Mouse (Mus musculus): ENCODE results near the gene Rffl. TPM values are rescaled to one million over a fixed set of nuclear protein-coding genes. Genes with fewer than 3 reads are reported as not detected.

Gene Rffl
- polyA plus RNA-seq, 1 experiment from 2014 or later: 17.9 TPM

DNA sequence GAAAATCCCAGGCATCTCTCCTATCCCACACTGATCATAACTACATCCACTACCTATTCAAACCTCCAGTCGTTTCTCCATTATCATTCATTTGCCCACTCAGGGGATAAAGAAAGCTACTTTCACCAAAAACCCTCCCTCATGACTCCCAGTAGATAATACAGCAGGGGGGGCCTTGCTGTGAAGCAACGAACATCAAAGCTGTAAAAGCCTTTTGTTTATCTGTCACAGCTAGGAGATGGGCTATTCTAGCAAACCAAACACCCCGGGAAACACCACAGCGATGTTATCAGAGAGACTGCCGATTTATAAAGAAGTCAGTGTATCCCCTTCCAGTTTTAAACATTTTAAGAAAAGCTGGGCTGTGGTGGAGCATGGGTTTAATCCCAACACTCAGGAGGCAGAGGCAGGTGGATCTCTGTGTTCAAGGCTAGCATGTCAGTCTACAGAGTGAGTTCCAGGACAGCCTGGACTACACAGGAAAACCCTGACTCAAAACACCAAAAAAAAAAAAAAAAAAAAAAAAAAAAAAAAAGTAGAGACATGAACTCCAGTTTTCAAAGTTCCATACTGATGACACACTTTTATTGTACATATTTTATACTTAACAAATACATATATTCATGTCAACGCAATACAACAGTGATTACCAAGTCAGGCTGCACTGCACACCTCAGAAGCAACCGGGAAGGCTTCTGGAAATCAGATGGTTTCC is 4.0 kb downstream of the Rffl start:
- Histone ChIP-seq H3K9ac (replicated peaks; ENCODE audit: low read depth, low read length) (no peak overlapping the region), H3K27ac (ENCODE audit: low read length) (no peak overlapping the region), H3K4me2 (replicated peaks; ENCODE audit: low read depth, low read length) (no peak overlapping the region), H3K4me3 (ENCODE audit: low read depth, low read length) (no peak overlapping the region), H3K36me3 (ENCODE audit: control insufficient read depth, insufficient read depth, low read length) (no peaks in the 10 kb centered on the region), H3K27me3 (ENCODE audit: control insufficient read depth, insufficient read depth, low read length) (no peaks in the 10 kb centered on the region), H3K4me1 (ENCODE audit: control insufficient read depth, insufficient read depth, low read length) (no peaks in the 10 kb centered on the region), H3K9me3 (ENCODE audit: control insufficient read depth, low read depth, low read length) (no peaks in the 10 kb centered on the region)
- no peak for ATAC-seq (ENCODE audit: insufficient number of reproducible peaks, insufficient read depth, low FRiP score, low read depth)
- WGBS: 33% methylated on average over 7 of the region's 7 CpGs

DNA sequence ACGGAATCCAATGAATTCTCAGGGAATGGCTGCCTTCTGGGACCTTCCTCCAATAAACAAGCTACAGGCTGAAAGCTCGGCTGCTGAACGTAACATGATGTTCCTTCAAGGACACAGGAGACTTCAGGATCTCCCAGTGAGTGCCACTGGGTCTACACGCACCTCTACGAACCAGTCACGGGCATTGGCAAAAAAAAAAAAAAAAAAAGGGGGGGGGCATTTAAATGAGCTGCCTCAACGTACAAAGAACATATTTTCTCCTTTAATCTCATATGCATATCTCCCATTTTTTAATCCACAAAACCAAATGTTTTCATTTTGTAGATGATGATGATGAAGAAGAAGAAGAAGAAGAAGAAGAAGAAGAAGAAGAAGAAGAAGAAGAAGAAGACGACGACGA is 5.1 kb downstream of the Rffl start:
- no peak for ATAC-seq (ENCODE audit: insufficient number of reproducible peaks, insufficient read depth, low FRiP score, low read depth)
- Histone ChIP-seq H3K36me3 (ENCODE audit: control insufficient read depth, insufficient read depth, low read length) (no peaks in the 10 kb centered on the region), H3K9me3 (ENCODE audit: control insufficient read depth, low read depth, low read length) (no peaks in the 10 kb centered on the region), H3K27me3 (ENCODE audit: control insufficient read depth, insufficient read depth, low read length) (no peaks in the 10 kb centered on the region), H3K4me3 (ENCODE audit: low read depth, low read length) (no peak overlapping the region), H3K4me2 (replicated peaks; ENCODE audit: low read depth, low read length) (no peak overlapping the region), H3K9ac (replicated peaks; ENCODE audit: low read depth, low read length) (no peak overlapping the region), H3K27ac (ENCODE audit: low read length) (no peak overlapping the region), H3K4me1 (ENCODE audit: control insufficient read depth, insufficient read depth, low read length) (0 out of 2 replicates have a peak, but pooled peaks cover 3% of the 10 kb centered on the region)
- 86% methylated on average over 10 of the region's 10 CpGs for WGBS

- no peak overlapping the region for H3K9ac ChIP-seq (replicated peaks; ENCODE audit: low read depth, low read length)
- H3K27me3 ChIP-seq (ENCODE audit: control insufficient read depth, insufficient read depth, low read length): no peaks in the 10 kb centered on the region
- no peaks in the 10 kb centered on the region for H3K9me3 ChIP-seq (ENCODE audit: control insufficient read depth, low read depth, low read length)
- no peak overlapping the region for H3K4me2 ChIP-seq (replicated peaks; ENCODE audit: low read depth, low read length)
- 0 out of 2 replicates have a peak, but pooled peaks cover 3% of the 10 kb centered on the region for H3K4me1 ChIP-seq (ENCODE audit: control insufficient read depth, insufficient read depth, low read length)
- no peaks in the 10 kb centered on the region for H3K36me3 ChIP-seq (ENCODE audit: control insufficient read depth, insufficient read depth, low read length)
- ATAC-seq (ENCODE audit: insufficient number of reproducible peaks, insufficient read depth, low FRiP score, low read depth): no peak
- WGBS: 42% methylated on average over 4 of the region's 4 CpGs
- H3K27ac ChIP-seq (ENCODE audit: low read length): no peak overlapping the region
- H3K4me3 ChIP-seq (ENCODE audit: low read depth, low read length): no peak overlapping the region
Measured at GRCm38 (mm10) chr11:82863488-82863931, 7.5 kb downstream of the Rffl start.

GRCm38 (mm10) chr11:82863059-82863458 is 8.0 kb downstream of the Rffl start:
- H3K9ac ChIP-seq (replicated peaks; ENCODE audit: low read depth, low read length): no peak overlapping the region
- H3K4me3 ChIP-seq (ENCODE audit: low read depth, low read length): no peak overlapping the region
- no peaks in the 10 kb centered on the region for H3K36me3 ChIP-seq (ENCODE audit: control insufficient read depth, insufficient read depth, low read length)
- WGBS: 84% methylated on average over 2 of the region's 2 CpGs
- no peaks in the 10 kb centered on the region for H3K9me3 ChIP-seq (ENCODE audit: control insufficient read depth, low read depth, low read length)
- no peak overlapping the region for H3K27ac ChIP-seq (ENCODE audit: low read length)
- H3K27me3 ChIP-seq (ENCODE audit: control insufficient read depth, insufficient read depth, low read length): no peaks in the 10 kb centered on the region
- no peak overlapping the region for H3K4me2 ChIP-seq (replicated peaks; ENCODE audit: low read depth, low read length)
- H3K4me1 ChIP-seq (ENCODE audit: control insufficient read depth, insufficient read depth, low read length): 0 out of 2 replicates have a peak, but pooled peaks cover 3% of the 10 kb centered on the region
- no peak for ATAC-seq (ENCODE audit: insufficient number of reproducible peaks, insufficient read depth, low FRiP score, low read depth)

DNA sequence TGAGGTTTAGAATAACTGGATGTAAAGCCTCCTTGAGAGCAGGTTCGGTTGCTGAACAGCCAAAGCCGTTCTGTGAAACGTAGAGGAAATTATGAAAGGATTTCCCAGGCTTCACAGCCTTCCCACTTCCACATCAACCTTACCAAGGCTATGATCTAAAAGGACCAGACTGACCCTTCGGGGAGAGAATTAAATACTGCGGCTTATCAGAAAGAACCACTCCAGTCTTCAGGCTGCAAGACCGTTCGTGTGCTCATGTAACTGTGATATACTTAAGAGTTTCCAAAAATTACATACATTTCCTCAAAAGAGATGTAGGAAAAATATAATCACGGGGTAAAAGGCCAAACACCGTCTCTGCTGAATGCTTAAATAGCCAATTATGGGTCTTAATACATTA is 8.4 kb downstream of the Rffl start:
- no peaks in the 10 kb centered on the region for H3K36me3 ChIP-seq (ENCODE audit: control insufficient read depth, insufficient read depth, low read length)
- WGBS: 77% methylated on average over 9 of the region's 9 CpGs
- H3K27ac ChIP-seq (ENCODE audit: low read length): no peak overlapping the region
- ATAC-seq (ENCODE audit: insufficient number of reproducible peaks, insufficient read depth, low FRiP score, low read depth): no peak
- no peak overlapping the region for H3K4me2 ChIP-seq (replicated peaks; ENCODE audit: low read depth, low read length)
- H3K4me3 ChIP-seq (ENCODE audit: low read depth, low read length): no peak overlapping the region
- 0 out of 2 replicates have a peak, but pooled peaks cover 3% of the 10 kb centered on the region for H3K4me1 ChIP-seq (ENCODE audit: control insufficient read depth, insufficient read depth, low read length)
- H3K9me3 ChIP-seq (ENCODE audit: control insufficient read depth, low read depth, low read length): no peaks in the 10 kb centered on the region
- H3K9ac ChIP-seq (replicated peaks; ENCODE audit: low read depth, low read length): no peak overlapping the region
- H3K27me3 ChIP-seq (ENCODE audit: control insufficient read depth, insufficient read depth, low read length): no peaks in the 10 kb centered on the region

DNA sequence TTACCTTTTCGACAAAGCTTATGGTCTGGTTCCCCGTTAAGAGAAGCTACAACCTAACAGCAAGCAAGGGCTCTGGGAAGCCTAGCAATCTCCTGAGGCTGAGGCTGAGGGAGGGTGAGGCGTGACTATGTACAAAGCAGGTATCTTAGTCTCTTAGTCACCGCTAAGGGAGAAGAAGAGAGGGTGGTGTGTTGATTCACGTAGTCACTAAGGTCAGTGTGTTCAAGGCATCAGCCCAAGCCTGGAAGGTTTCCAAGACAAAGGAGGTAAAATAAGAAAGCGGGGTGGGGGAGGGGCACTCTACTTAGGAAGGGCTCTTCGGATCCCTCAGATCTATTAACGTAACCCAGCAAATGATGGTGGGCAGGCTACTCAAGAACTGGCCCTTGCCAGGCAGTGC is 9.5 kb downstream of the Rffl start:
- no peak overlapping the region for H3K4me2 ChIP-seq (replicated peaks; ENCODE audit: low read depth, low read length)
- 0 out of 2 replicates have a peak, but pooled peaks cover 3% of the 10 kb centered on the region for H3K4me1 ChIP-seq (ENCODE audit: control insufficient read depth, insufficient read depth, low read length)
- ATAC-seq (ENCODE audit: insufficient number of reproducible peaks, insufficient read depth, low FRiP score, low read depth): peak; percentile 83; the same call in 1 of the 2 replicates
- H3K36me3 ChIP-seq (ENCODE audit: control insufficient read depth, insufficient read depth, low read length): no peaks in the 10 kb centered on the region
- no peaks in the 10 kb centered on the region for H3K9me3 ChIP-seq (ENCODE audit: control insufficient read depth, low read depth, low read length)
- 62% methylated on average over 8 of the region's 8 CpGs for WGBS
- no peaks in the 10 kb centered on the region for H3K27me3 ChIP-seq (ENCODE audit: control insufficient read depth, insufficient read depth, low read length)
- no peak overlapping the region for H3K4me3 ChIP-seq (ENCODE audit: low read depth, low read length)
- H3K9ac ChIP-seq (replicated peaks; ENCODE audit: low read depth, low read length): no peak overlapping the region
- no peak overlapping the region for H3K27ac ChIP-seq (ENCODE audit: low read length)

DNA sequence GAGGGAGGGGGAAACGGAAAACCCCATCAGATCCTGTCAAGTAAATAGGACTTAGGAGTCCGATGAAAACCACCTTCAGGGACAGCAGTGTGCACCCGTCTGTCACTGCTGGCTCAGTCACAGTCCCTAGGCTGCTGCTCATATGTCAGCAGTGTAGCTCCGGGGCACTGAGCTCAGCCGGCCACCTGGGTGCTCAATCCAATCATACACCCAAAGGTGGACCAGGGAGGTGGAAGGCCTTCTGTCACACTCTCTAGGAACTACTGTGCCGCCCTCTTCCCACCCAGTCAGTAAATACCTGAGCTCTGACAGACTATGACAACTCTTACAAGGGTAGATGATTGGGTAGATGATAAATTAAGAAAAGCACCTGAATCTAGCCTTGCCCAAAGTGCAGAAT is 10.3 kb downstream of the Rffl start:
- no peak for ATAC-seq (ENCODE audit: insufficient number of reproducible peaks, insufficient read depth, low FRiP score, low read depth)
- no peak overlapping the region for H3K27ac ChIP-seq (ENCODE audit: low read length)
- 0 out of 2 replicates have a peak, but pooled peaks cover 3% of the 10 kb centered on the region for H3K4me1 ChIP-seq (ENCODE audit: control insufficient read depth, insufficient read depth, low read length)
- 88% methylated on average over 6 of the region's 6 CpGs for WGBS
- H3K27me3 ChIP-seq (ENCODE audit: control insufficient read depth, insufficient read depth, low read length): no peaks in the 10 kb centered on the region
- no peak overlapping the region for H3K9ac ChIP-seq (replicated peaks; ENCODE audit: low read depth, low read length)
- H3K9me3 ChIP-seq (ENCODE audit: control insufficient read depth, low read depth, low read length): no peaks in the 10 kb centered on the region
- H3K4me3 ChIP-seq (ENCODE audit: low read depth, low read length): no peak overlapping the region
- H3K4me2 ChIP-seq (replicated peaks; ENCODE audit: low read depth, low read length): no peak overlapping the region
- no peaks in the 10 kb centered on the region for H3K36me3 ChIP-seq (ENCODE audit: control insufficient read depth, insufficient read depth, low read length)

DNA sequence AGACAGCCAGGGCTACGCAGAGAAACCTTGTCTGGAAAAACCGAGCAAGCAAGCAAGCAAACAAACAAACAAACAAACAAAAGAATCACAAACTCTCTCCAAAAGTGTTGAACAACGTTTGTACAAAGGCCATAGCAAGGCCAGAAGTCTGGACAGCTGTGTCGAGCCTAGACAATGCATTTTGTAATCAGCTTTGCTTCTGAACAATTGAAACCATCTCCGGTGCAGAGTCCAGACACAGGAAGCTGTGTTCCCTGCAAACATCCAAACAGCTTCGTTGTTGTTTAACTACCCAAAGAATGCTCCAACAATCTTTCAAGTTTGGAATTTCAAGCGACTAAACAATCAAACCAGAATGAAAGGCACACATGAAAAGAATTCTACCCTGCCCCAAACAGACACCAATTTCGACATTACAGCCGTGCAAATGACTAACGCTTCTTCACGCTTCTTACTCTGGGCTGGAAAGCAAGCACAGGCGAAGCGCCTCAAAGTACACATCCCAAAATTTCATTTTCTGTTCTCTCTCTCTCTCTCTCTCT is 13.6 kb downstream of the Rffl start:
- no peaks in the 10 kb centered on the region for H3K36me3 ChIP-seq (ENCODE audit: control insufficient read depth, insufficient read depth, low read length)
- 77% methylated on average over 13 of the region's 13 CpGs for WGBS
- H3K9ac ChIP-seq (replicated peaks; ENCODE audit: low read depth, low read length): no peak overlapping the region
- H3K4me1 ChIP-seq (ENCODE audit: control insufficient read depth, insufficient read depth, low read length): 0 out of 2 replicates have a peak, but pooled peaks cover 6% of the 10 kb centered on the region
- no peaks in the 10 kb centered on the region for H3K9me3 ChIP-seq (ENCODE audit: control insufficient read depth, low read depth, low read length)
- H3K27ac ChIP-seq (ENCODE audit: low read length): no peak overlapping the region
- H3K4me3 ChIP-seq (ENCODE audit: low read depth, low read length): no peak overlapping the region
- no peak overlapping the region for H3K4me2 ChIP-seq (replicated peaks; ENCODE audit: low read depth, low read length)
- no peak for ATAC-seq (ENCODE audit: insufficient number of reproducible peaks, insufficient read depth, low FRiP score, low read depth)
- no peaks in the 10 kb centered on the region for H3K27me3 ChIP-seq (ENCODE audit: control insufficient read depth, insufficient read depth, low read length)

Measured in stomach, embryonic 14.5 days (tissue).